Mouse (Mus musculus): ENCODE data around the gene Csnk1e. TPM values are rescaled to one million over a fixed set of nuclear protein-coding genes. Genes with fewer than 3 reads are reported as not detected.

Csnk1e gene
- polyA plus RNA-seq, 1 experiment from 2014 or later: 128 TPM

DNA sequence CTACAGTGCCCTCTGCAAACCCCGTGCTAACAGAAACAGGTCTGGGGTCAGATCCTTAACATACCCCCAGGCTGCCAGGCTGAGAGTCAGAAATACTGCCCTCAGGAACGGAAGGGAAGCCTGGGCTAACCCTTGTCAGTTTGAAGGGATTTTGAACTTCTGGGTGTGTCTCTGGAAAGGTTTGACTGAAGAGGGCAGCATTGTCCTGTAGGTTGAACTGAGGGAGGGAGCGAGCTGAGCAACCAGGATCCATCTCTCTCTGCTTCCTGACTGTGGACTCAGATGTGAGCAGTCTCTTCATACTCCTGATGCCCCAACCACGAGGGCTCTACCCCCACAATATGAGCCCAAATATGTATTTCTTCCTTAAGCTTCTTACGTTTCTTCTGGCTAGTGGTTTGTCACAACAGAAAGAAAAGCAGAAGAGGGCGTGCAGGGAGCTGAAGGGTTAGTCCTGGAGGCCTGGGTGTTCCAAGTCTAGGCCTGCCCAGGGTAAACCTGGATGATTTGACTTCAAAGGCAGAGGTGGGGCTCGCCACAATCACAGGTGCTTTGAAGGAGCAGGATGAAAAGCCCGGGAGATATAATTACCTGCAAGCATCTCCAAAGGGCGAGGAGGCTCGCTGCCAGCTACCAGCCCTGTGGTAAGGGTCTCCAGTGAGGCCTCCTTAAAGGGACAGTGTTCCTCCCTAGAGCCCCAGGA is 43.9 kb downstream of the Csnk1e start:
- ChIA-PET CTCF (interaction anchor here (1.4 to 1.6 kb wide), 3 partner anchors 12 to 55 kb away, joined by 3 to 6 read pairs (median 5); no protein-coding TSS in a partner anchor), POLR2A (no interaction called here)
- ATAC-seq (no peak), DNase-seq (ENCODE audit: low read depth, low spot score) (no peak)
- in situ Hi-C loops (cut with MboI; ENCODE audit: low pct_unique_long_range_greater_than_20kb): loop anchor here (5.0 kb wide), 1 partner anchor 56 kb away; no protein-coding TSS in a partner anchor
- TF ChIP-seq CTCF (IDR thresholded peaks at IDR 0.05): no peak
- H3K27me3 ChIP-seq: no peaks in the 10 kb centered on the region

DNA sequence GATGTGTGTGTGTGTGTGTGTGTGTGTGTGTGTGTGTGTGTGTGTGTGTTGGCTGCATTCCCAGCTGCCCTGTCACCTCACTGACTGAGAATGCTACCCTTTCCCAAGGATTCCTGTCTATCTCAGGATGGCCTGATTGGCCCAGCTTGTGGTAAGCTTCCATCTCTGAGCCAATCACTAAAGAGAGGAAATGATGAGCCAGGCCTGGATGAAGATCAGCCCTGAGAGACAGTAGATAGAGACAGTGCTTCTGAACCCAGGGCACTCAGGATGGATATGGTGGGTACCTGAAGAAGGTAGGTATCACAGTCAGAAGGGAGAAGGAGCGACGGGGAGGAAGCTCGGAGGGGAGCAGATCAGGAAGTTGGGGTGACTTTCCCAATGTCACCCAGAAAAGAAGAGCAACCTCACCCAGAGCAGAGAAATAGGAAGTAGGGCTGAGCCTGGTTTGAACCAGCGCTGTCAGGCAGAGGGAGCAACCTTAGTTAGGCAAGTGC is 46.2 kb downstream of the Csnk1e start:
- DNase-seq (ENCODE audit: low read depth, low spot score) (no peak), ATAC-seq (no peak)
- POLR2A ChIA-PET: interaction anchor here (0.8 kb wide), 2 partner anchors 18 to 28 kb away, joined by 3 to 5 read pairs; no protein-coding TSS in a partner anchor
- H3K27me3 ChIP-seq: no peaks in the 10 kb centered on the region
- CTCF ChIA-PET: no interaction called here
- TF ChIP-seq CTCF (IDR thresholded peaks at IDR 0.05): no peak
- in situ Hi-C loops (cut with MboI; ENCODE audit: low pct_unique_long_range_greater_than_20kb): no loop called here

DNA sequence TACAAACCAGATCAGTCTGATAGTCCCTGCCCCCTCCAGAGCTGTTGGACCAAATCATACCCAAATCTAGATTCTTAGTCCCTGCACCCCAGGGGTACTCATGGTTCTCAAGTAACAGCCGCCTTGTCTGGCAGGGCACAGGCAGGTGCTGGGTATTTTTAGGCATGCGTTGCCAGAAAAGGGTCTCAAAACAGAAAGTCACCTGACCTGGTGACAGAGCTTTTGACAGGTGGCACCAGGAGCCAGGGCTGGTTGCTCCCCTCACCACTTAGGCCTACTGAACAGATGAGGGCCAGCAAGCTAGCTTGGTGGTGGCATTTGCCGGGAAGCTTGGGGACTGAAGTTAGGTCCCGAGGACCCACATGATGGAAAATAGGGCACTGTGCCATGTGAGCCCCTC is 48.8 kb downstream of the Csnk1e start:
- DNase-seq (ENCODE audit: low read depth, low spot score) (no peak), ATAC-seq (no peak)
- in situ Hi-C loops (cut with MboI; ENCODE audit: low pct_unique_long_range_greater_than_20kb): no loop called here
- H3K27me3 ChIP-seq: no peaks in the 10 kb centered on the region
- no peak for TF ChIP-seq CTCF (IDR thresholded peaks at IDR 0.05)
- ChIA-PET POLR2A (interaction anchor here (1.4 kb wide), 1 partner anchor 13 kb away, joined by 6 read pairs; no protein-coding TSS in a partner anchor), CTCF (interaction anchor here (1.7 kb wide), 1 partner anchor 60 kb away, joined by 5 read pairs; no protein-coding TSS in a partner anchor)

DNA sequence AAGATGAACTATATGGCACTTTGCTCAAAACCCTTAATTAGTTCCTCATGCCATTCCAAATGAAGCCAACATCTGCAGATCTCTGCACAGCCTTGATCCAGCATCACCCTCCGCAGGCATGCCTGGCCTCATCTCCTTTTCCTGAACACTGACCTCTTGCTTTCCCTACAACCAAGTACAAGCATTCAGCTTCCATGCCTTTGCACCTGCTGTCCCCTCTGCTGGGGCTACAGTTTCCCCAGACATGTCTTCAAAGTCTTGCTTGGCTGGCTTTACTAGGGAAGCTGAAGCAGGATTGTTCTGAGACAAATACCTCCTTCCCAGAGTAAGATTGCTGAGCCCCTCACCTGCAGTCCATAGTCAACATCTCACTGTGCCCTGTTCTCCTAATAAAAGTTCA is 51.1 kb downstream of the Csnk1e start:
- ChIA-PET POLR2A (interaction anchor here (0.6 to 1.5 kb wide), 2 partner anchors 11 to 15 kb away, joined by 3 to 4 read pairs; no protein-coding TSS in a partner anchor), CTCF (no interaction called here)
- in situ Hi-C loops (cut with MboI; ENCODE audit: low pct_unique_long_range_greater_than_20kb): no loop called here
- no peak for TF ChIP-seq CTCF (IDR thresholded peaks at IDR 0.05)
- no peaks in the 10 kb centered on the region for H3K27me3 ChIP-seq
- DNase-seq (ENCODE audit: low read depth, low spot score) (no peak), ATAC-seq (no peak)

DNA sequence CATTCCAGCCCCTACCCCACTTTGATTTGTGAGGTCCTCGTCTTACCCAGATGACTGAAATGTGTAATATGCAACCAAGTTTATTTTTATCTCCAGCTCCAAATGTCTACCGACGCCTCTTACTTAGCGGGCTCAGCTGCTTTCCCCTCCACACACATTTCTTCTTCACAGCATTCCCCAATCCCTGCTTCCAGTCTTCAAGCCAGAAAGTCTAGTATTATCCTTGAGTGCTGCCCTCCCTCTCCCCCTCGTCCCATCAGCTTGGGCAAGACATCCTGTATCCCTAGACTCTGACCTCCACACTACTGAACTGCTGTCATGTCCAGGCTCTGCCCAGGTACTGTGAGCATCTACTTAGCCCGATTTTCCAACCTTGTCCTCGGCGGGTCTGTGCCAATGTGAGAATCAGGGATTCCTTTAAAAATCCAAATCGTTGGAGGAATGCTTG is 51.6 kb downstream of the Csnk1e start:
- H3K27me3 ChIP-seq: no peaks in the 10 kb centered on the region
- ATAC-seq: no peak
- DNase-seq (ENCODE audit: low read depth, low spot score): no peak
- ChIA-PET POLR2A (interaction anchor here (1.2 to 1.6 kb wide), 3 partner anchors 11 to 40 kb away, joined by 3 to 4 read pairs (median 4); no protein-coding TSS in a partner anchor), CTCF (no interaction called here)
- in situ Hi-C loops (cut with MboI; ENCODE audit: low pct_unique_long_range_greater_than_20kb): no loop called here
- no peak for TF ChIP-seq CTCF (IDR thresholded peaks at IDR 0.05)

GRCm38 (mm10) chr15:79402836-79403762 is 52.3 kb downstream of the Csnk1e start, which contains the start of gene Tmem184b:
Gene Tmem184b, minus strand, starts transcription at chr15:79403569.
- no peak for TF ChIP-seq CTCF (IDR thresholded peaks at IDR 0.05)
- ChIA-PET CTCF (no interaction called here), POLR2A (interaction anchor here (1.0 to 1.6 kb wide), 4 partner anchors 12 to 40 kb away, joined by 3 to 4 read pairs (median 4); no protein-coding TSS in a partner anchor)
- DNase-seq (ENCODE audit: low read depth, low spot score): no peak
- H3K27me3 ChIP-seq: no peaks in the 10 kb centered on the region
- ATAC-seq: peak; percentile 57
- in situ Hi-C loops (cut with MboI; ENCODE audit: low pct_unique_long_range_greater_than_20kb): no loop called here

DNA sequence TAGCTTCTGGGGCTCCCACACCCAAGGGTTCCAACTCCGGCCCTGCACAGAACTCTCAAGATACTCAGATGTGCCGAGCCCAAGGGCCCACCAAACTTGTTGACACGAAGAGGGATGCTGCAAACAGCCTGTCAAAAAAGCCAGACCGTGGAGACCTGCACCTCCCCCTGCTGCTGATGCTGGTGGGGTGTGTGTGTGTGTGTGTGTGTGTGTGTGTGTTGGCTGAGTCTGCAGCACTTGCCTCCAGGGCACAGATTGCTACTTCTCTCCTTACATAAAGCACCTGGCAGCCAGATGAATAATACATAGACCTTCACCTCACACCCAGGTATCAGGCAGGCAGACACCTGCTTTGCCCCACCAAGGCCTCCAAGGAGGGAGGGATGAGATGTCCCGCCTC is 53.2 kb downstream of the Csnk1e start:
- in situ Hi-C loops (cut with MboI; ENCODE audit: low pct_unique_long_range_greater_than_20kb): no loop called here
- no peak for TF ChIP-seq CTCF (IDR thresholded peaks at IDR 0.05)
- no peak for DNase-seq (ENCODE audit: low read depth, low spot score)
- CTCF ChIA-PET: no interaction called here
- ATAC-seq: no peak
- POLR2A ChIA-PET: interaction anchor here (0.5 to 1.2 kb wide), 5 partner anchors 17 to 1154 kb away, joined by 3 to 4 read pairs (median 3); no protein-coding TSS in a partner anchor
- no peaks in the 10 kb centered on the region for H3K27me3 ChIP-seq

- ATAC-seq (no peak), DNase-seq (ENCODE audit: low read depth, low spot score) (no peak)
- in situ Hi-C loops (cut with MboI; ENCODE audit: low pct_unique_long_range_greater_than_20kb): no loop called here
- TF ChIP-seq CTCF (IDR thresholded peaks at IDR 0.05): no peak
- no peaks in the 10 kb centered on the region for H3K27me3 ChIP-seq
- POLR2A ChIA-PET: no interaction called here
- CTCF ChIA-PET: no interaction called here
These were observed 54.4 kb downstream of the Csnk1e start for GRCm38 (mm10) chr15:79400975-79401365.

DNA sequence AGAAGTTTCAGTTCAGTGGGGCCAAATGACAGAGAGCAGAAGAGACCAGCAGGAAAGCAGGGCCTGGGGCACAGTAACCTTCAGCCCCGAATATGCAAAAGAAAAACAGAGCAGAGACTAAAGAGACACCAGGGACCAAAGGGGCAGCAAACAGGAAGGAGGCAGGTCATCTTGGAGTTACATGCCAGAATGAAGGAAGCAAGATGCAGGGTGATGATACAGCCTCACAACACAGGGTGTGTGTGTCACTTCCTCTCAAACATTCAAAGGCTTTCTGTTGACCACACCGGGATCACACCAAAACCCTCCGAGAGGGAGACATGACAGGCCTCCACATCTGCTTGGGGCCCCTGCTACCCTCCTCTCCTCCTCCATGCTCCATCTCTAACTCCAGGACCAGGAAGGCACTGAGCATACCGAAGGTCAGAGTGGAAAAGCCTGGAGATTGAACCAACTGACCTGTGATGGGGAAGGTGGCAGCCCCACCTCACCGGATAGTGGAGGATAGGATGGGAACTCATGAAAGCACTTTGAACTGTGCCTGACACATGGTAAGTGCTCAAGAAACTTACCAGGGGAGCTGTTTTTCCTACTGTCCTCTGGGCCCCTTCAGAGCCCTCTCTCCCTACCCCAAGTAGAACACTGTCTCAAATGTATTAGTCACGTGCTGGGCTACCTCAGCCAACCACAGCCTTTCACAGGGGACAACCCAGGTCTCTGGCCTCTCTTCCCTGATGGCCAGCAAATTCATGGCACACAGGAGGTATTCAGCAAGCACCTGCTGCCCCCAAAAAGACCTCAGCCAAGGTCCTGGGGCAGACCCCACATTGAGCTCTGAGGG is 55.0 kb downstream of the Csnk1e start:
- ChIA-PET POLR2A (no interaction called here), CTCF (no interaction called here)
- ATAC-seq: no peak
- in situ Hi-C loops (cut with MboI; ENCODE audit: low pct_unique_long_range_greater_than_20kb): no loop called here
- H3K27me3 ChIP-seq: no peaks in the 10 kb centered on the region
- TF ChIP-seq CTCF (IDR thresholded peaks at IDR 0.05): no peak
- DNase-seq (ENCODE audit: low read depth, low spot score): no peak

All from Patski (cell line).